Mouse (Mus musculus): ENCODE measurements at regions not wholly inside any gene's neighbourhood (a gene's known extent, or its start where the extent isn't known, plus 50 kb on each side); places are given as distances from the start of the nearest gene placed in this dataset.

- TF ChIP-seq CTCF (IDR thresholded peaks at IDR 0.05; ENCODE audit: control insufficient read depth, insufficient read depth, insufficient read length), result peak; percentile 16
- no peak for TF ChIP-seq MAX (IDR thresholded peaks at IDR 0.05)
- no peak for TF ChIP-seq MYOG (IDR thresholded peaks at IDR 0.05; ENCODE audit: control insufficient read depth, extremely low read depth, insufficient read length)
- TF ChIP-seq FOSL1 (IDR thresholded peaks at IDR 0.05; ENCODE audit: insufficient read depth, low read length, poor library complexity, severe bottlenecking), result no peak
- no peak for TF ChIP-seq MYOD1 (IDR thresholded peaks at IDR 0.05; ENCODE audit: control insufficient read depth, insufficient read length, low read depth)
Measured at GRCm38 (mm10) chr7:88544393-88544792, 114.3 kb downstream of the Rab38 start.
